Mouse (Mus musculus) thymus, adult 18-20 months (tissue): ENCODE data around the gene Il1f6.
"Not testable (repeated sequence)": the region's sequence is repeated elsewhere in the genome, so short reads cannot be mapped to it uniquely, and the experiment has no call there.

Experiments
- DNase-seq, 2 experiments: peaks; one replicate each; pipeline ENCODE4 v3.0.0; 2022; ENCODE audit warnings: mixed read lengths in 2 of 2

The Il1f6 gene

DNA sequence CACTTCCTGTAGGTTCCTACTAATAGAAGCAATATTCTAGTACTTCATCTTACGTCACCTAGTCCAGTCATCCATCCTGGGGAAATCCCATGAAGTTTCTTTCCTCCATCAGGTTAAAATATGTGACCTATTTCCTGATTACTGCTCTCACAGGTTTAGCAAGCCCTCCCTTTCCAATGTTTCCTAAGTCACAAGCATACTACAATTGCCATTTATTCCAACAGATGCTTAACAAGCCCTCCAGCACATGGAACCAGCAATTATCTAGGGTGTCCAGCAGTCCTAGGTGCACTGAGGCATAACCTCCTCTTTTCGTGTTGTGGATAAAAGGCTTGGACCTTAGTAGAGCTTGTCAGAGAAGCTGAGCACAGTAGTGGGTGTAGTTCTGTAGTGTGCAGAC, at the start of gene Il1f6:
Gene Il1f6 (plus strand): TSS at position 301 of the 400 bp plus-strand sequence.
- no peak for DNase-seq

DNA sequence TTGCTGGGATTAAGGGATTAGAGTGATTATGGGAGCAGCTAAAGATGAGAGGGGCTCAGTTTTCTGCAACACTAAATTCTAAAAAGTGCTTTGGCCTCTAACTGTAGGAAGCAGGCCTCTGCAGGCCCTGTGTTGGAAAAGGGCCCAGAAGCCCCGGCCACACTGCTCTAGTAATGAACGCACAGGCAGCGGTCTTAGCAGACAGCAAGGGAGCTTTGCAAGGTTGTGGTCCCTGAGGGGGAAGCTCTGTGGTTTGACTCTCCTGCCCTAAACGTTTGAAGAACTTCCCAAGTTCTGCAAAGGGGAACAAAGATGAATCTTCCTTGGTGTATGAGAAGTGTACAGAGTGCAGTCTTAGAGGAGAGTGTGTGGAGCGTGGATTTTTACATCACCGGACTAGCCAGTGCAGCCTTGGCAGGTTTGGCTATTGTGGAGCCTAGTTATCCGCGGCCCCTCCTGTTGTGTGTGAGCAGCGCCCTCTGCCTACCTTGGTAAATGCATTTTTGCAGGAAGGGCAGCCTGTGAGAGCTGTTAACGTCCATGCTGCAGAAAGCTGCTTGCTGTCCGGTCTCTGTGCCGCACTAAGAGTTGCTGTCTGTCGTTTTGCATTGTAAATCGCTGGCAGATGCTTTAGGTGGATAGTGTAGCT, 33.4 kb upstream of the Il1f6 start:
- not testable (repeated sequence) for DNase-seq

DNA sequence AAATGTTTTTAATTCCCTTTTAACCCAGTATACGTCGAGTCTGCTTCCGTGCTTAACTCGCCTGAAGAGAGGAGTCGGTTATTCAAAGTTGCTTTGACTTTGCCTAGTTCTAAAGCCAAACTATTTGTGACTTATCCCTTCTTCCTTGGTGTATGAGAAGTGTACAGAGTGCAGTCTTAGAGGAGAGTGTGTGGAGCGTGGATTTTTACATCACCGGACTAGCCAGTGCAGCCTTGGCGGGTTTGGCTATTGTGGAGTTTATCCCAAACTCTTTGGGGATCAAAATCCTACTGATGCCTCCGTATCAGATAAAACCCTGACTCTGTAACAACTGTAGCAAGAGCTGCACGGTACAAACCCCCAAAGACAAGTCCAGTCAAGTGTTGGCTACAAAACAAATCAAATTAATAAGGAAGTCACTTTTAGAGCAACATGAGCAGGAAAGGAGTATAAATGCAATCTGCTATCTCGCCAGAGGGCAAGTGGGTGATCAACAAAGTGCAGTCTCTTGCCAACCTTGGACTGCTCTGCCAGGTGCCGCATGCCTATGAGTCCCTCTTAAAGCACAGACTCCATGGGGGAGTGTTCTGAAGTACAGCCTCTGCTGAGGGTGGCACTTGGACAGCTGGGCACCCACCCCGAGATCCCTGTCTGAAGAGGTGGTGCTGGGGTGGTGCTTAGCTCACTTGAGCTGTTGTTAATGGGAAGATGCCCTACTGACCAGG, 32.6 kb upstream of the Il1f6 start:
- DNase-seq, result not testable (repeated sequence)

DNA sequence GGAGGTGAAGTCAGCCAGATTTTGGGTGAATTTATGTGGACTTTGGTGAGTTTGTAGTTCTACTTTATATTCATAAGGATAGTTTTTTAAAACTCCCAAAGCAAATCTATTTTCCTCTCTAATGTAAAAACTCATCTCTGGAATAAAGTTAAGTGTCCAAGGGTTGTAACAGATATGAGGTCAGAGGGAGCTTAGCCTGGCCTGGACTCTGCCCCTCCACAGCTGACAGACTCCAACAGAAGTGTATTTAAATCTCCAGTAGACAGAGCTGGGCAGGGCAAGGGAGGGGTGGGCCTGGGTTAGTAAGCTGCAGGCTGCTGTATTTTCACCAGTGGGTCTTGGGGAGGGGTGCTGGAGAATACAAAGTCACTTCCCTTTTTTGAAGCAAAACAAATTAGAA, 31.1 kb upstream of the Il1f6 start:
- not testable (repeated sequence) for DNase-seq

DNA sequence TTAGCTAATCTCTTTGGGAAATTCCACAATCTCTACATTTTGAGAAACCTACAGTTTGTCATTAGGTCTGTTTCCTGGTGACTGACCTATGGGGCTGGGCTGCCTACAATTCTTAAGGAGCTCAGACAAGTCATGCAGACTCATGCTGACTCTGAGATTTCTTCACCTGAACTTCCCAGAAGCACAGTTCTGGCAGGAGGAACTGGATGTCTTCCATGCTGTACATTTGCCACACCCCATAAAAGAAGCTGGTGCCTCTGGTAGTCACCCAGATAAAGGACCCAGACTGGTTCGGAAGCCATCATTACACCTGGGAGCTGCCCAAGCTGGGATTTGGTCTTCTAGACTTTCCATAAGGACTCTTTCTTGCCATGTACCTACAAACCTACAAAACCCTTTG, 29.0 kb upstream of the Il1f6 start, which contains the start of gene Il1f9:
Gene Il1f9 (plus strand): TSS at position 301 of the 400 bp plus-strand sequence.
- DNase-seq, result no peak

DNA sequence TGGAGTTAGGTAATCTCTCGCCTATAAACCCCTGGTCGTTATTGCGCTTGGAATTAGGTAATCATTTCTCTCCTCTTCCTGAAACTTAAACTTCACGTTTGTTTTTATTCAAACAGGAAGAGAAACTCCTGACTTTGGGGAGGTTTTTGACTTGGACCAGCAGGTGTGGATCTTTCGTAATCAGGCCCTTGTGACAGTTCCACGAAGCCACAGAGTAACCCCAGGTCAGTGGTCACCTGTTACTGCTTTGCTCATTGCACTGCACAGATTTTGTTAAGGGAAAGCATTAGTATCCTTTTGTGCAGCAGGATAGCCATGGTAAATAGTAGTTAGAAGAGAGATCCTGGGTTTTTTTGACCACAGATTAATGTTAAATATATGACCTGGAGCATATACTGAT, 27.6 kb upstream of the Il1f6 start:
- no peak for DNase-seq

DNA sequence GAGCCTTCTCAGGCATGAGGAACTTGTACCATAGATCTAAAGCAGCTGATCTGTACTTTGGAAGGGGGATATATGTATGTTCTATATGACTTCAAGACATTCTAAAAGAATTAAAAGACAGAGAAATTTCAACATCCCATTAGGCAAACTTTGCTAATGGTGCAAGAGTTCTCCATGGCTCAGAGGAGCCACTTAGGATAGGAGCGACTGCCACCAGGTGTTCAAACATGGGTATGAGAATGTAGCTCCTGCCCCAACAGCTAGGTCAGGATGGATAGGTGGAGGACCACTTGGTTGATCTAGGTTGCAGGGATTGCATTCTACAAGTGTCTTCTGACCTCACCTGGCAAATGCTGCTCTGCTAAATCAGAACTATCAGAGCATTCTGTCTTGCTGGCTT, 27.0 kb upstream of the Il1f6 start:
- no peak for DNase-seq

DNA sequence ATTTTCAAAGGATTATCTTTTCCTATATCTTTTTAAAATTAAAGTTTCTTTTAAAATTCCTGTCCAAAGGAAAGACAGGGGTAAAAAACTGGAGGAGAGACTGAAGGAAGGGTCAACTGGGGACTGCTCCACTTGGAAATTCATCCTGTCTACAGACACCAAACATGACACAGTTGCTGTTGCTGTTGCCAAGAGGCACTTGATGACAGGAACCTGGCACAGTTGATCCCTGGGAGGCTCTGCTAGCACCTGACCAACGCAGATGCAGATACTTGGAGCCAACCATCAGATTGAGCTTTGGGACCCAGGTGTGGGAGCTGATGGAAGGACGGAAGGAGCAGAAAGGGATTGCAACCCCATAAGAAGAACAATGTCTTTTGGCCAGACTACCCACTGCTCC, 12.0 kb downstream of the Il1f6 start:
- DNase-seq, result no peak

DNA sequence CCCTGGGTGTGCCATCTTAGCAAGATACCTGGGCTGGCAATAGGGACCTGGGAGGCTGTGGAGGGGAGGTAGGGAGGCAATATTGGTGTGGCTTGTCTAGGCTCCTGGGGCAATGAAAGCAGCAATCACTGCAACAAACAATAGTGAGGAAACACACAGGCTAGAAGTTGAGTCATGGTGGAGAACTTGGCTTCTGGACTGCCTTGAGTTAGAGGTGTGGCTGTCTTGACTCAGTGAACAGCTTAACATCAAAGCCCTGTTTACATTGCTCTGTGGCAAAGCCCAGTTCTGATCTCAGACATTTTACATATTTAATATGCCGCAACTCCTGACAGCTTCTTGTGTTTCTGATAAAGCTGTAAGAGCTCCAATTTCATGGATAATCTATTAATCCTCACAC, 52.3 kb downstream of the Il1f6 start:
- no peak for DNase-seq

DNA sequence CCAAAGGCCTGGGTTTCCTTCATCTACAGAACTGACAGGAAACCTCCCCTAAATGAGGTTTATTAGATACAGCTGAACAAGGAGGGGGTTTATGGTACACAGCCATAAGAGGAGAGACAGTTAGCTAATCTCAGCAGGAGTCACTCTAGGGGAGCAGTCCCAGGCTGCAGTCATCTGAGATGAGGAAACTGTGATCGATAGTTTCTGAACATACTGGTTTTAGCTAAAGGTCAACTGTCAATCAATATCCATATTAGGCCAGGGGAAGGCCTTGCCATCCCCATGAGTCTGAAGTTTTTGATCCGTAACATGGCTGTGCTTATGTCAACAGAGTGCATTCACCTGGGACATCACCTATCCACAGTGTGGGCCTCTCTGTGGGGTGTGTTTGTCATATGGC, 58.4 kb downstream of the Il1f6 start:
- no peak for DNase-seq

DNA sequence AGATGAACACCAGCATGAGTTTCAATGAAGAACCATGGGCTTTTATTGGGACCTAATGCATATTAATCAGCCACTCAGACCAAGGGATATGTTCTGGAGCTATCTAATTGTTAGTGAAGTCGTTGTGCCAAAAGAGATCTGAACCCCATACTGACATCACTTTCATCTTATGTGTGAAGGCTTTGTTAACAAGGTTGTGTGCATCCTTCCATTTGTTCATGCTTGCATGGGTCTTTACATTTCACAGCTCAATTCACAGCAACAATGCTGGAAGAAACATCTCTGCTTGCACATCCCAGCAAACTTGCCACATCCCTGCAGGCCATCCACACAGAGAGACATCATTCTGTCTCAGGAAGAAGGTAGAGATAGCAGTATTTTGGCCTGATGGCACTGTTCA, 59.9 kb downstream of the Il1f6 start:
- DNase-seq, result no peak
